In genomic region chr7:56049831-56050321, GRCm38 (mm10) we compare ENCODE assay signal across 8 mouse cellular contexts. TPM values are rescaled to one million over a fixed set of nuclear protein-coding genes. Genes with fewer than 3 reads are reported as not detected.
DNase-seq lines count a peak whose midpoint lies in the region; ATAC-seq and TF ChIP-seq lines count a peak whose summit lies in the region.

Gene Herc2 (plus strand): TSS chr7:56050196.

- peak within 1 kb of the TSS; percentile 89 for H3K27ac ChIP-seq in heart, embryonic 11.5 days (ENCODE audit: low read depth, low read length)
- peak within 1 kb of the TSS; percentile 85 for H3K27ac ChIP-seq in kidney, embryonic 16.5 days (ENCODE audit: low read length)
- H3K27ac ChIP-seq in liver, adult 2 months (replicated peaks; ENCODE audit: insufficient read depth, low read depth, low read length) = peak within 1 kb of the TSS; percentile 74

- H3K4me1 ChIP-seq in erythroblast, embryonic 14.5 days (ENCODE audit: control insufficient read depth) = peaks cover 52% of the 10 kb centered on the region
- H3K4me1 ChIP-seq in heart, embryonic 11.5 days (ENCODE audit: control insufficient read depth, insufficient read depth, low read length) = peaks cover 5% of the 10 kb centered on the region
- H3K4me1 ChIP-seq in kidney, embryonic 16.5 days (ENCODE audit: insufficient read depth, low read length) = peaks cover 9% of the 10 kb centered on the region
- peaks cover 18% of the 10 kb centered on the region; the same call in 1 of the 2 replicates for H3K4me1 ChIP-seq in liver, adult 2 months (ENCODE audit: control insufficient read depth, insufficient read depth, low read length)

- no peak for TF ChIP-seq CTCF in C2C12 (IDR thresholded peaks at IDR 0.05; ENCODE audit: control insufficient read depth, insufficient read depth, insufficient read length)
- TF ChIP-seq CTCF in brain, embryonic 14.5 days (IDR thresholded peaks at IDR 0.05; ENCODE audit: borderline replicate concordance, extremely low read depth, insufficient read depth, insufficient read length) = no peak
- TF ChIP-seq CTCF in liver, adult 2 months (IDR thresholded peaks at IDR 0.05; ENCODE audit: low read depth, low read length) = no peak

- peak within 1 kb of the TSS; percentile 68 for H3K4me2 ChIP-seq in heart, embryonic 11.5 days
- peak within 1 kb of the TSS; percentile 65 for H3K4me2 ChIP-seq in kidney, embryonic 16.5 days (replicated peaks; ENCODE audit: low read depth, low read length)
- H3K4me2 ChIP-seq in myocyte (ENCODE audit: low read depth) = peak within 1 kb of the TSS; percentile 76

- peak; percentile 99 for TF ChIP-seq POLR2A in brain, embryonic 14.5 days (IDR thresholded peaks at IDR 0.05; ENCODE audit: borderline replicate concordance, extremely low read depth, insufficient read depth, insufficient read length, poor library complexity, severe bottlenecking)
- peak; percentile 97 for TF ChIP-seq POLR2A in liver, adult 2 months (IDR thresholded peaks at IDR 0.05; ENCODE audit: extremely low read depth, insufficient read depth, low read length)
- TF ChIP-seq POLR2A in myocyte (IDR thresholded peaks at IDR 0.05; ENCODE audit: insufficient read length, low read depth) = peak; percentile 88

- H3K4me3 ChIP-seq in C2C12 (ENCODE audit: insufficient read depth, poor library complexity, severe bottlenecking) (peak within 1 kb of the TSS; percentile 38), myocyte (peak within 1 kb of the TSS; percentile 67)
- H3K4me3 ChIP-seq in erythroblast, embryonic 14.5 days (replicated peaks) = peak within 1 kb of the TSS; percentile 88
- H3K4me3 ChIP-seq in heart, embryonic 11.5 days (ENCODE audit: low read depth, low read length) = peak within 1 kb of the TSS; percentile 67
- peak within 1 kb of the TSS; percentile 72 for H3K4me3 ChIP-seq in kidney, embryonic 16.5 days (ENCODE audit: low read length)
- H3K4me3 ChIP-seq in liver, adult 2 months (ENCODE audit: insufficient read depth, low read depth, low read length) = peak within 1 kb of the TSS; percentile 73

- peak within 1 kb of the TSS; percentile 79 for H3K9ac ChIP-seq in heart, embryonic 11.5 days (ENCODE audit: low read depth, low read length)
- peak within 1 kb of the TSS; percentile 88 for H3K9ac ChIP-seq in kidney, embryonic 16.5 days (replicated peaks; ENCODE audit: low read length)
- H3K9ac ChIP-seq in liver, adult 2 months (ENCODE audit: low read depth, low read length) = peak within 1 kb of the TSS; percentile 78

- H3ac ChIP-seq in C2C12 (ENCODE audit: control insufficient read depth, insufficient read length, low read depth) (peak within 1 kb of the TSS; percentile 86), myocyte (ENCODE audit: control insufficient read depth, insufficient read length) (peak within 1 kb of the TSS; percentile 42)

- peak; percentile 100 for ATAC-seq in heart, embryonic 11.5 days (replicated peaks; ENCODE audit: insufficient number of reproducible peaks, low FRiP score, low TSS enrichment)
- ATAC-seq in kidney, embryonic 16.5 days (ENCODE audit: low FRiP score, low TSS enrichment) = peak; percentile 100

- no peaks in the 10 kb centered on the region for H3K9me3 ChIP-seq in erythroblast, embryonic 14.5 days (ENCODE audit: control insufficient read depth, low read length)
- no peaks in the 10 kb centered on the region for H3K9me3 ChIP-seq in heart, embryonic 11.5 days (replicated peaks; ENCODE audit: control insufficient read depth, low read length)
- no peaks in the 10 kb centered on the region for H3K9me3 ChIP-seq in kidney, embryonic 16.5 days (ENCODE audit: low read length)

- H3K79me3 ChIP-seq in C2C12 (ENCODE audit: low read depth) = peaks cover 22% of the 10 kb centered on the region

- under 1% methylated on average over 47 of the region's 47 CpGs for WGBS in heart, embryonic 11.5 days (ENCODE audit: insufficient replicate concordance)
- WGBS in kidney, embryonic 16.5 days = under 1% methylated on average over 47 of the region's 47 CpGs
- WGBS in liver, adult 2 months = under 1% methylated on average over 47 of the region's 47 CpGs

- H3K27me3 ChIP-seq in C2C12 (ENCODE audit: control insufficient read depth, insufficient read depth, insufficient read length) (no peaks in the 10 kb centered on the region), myocyte (ENCODE audit: control insufficient read depth, insufficient read depth, insufficient read length) (peaks cover 5% of the 10 kb centered on the region)
- H3K27me3 ChIP-seq in erythroblast, embryonic 14.5 days (ENCODE audit: control insufficient read depth) = no peaks in the 10 kb centered on the region
- no peaks in the 10 kb centered on the region for H3K27me3 ChIP-seq in heart, embryonic 11.5 days (ENCODE audit: control insufficient read depth, insufficient read depth, low read length)
- no peaks in the 10 kb centered on the region for H3K27me3 ChIP-seq in kidney, embryonic 16.5 days (ENCODE audit: insufficient read depth, low read length)
- H3K27me3 ChIP-seq in liver, adult 2 months (ENCODE audit: control insufficient read depth, insufficient read depth, low read length) = no peaks in the 10 kb centered on the region
- H3K27me3 ChIP-seq in splenic B cell, adult 2 months (ENCODE audit: control insufficient read depth, insufficient read depth, low read length, poor library complexity, severe bottlenecking) = no peaks in the 10 kb centered on the region

- H3K79me2 ChIP-seq in C2C12 (ENCODE audit: control insufficient read depth, insufficient read depth) (peaks cover 42% of the 10 kb centered on the region), myocyte (ENCODE audit: control insufficient read depth, insufficient read depth) (peaks cover 40% of the 10 kb centered on the region)
- peaks cover 5% of the 10 kb centered on the region; the same call in 1 of the 2 replicates for H3K79me2 ChIP-seq in liver, adult 2 months (ENCODE audit: control insufficient read depth, insufficient read depth, low read length)

- H3K36me3 ChIP-seq in C2C12 (ENCODE audit: control insufficient read depth, insufficient read depth) (no peaks in the 10 kb centered on the region), myocyte (ENCODE audit: control insufficient read depth, insufficient read depth) (no peaks in the 10 kb centered on the region)
- peaks cover 30% of the 10 kb centered on the region for H3K36me3 ChIP-seq in erythroblast, embryonic 14.5 days (ENCODE audit: control insufficient read depth)
- no peaks in the 10 kb centered on the region for H3K36me3 ChIP-seq in heart, embryonic 11.5 days (ENCODE audit: control insufficient read depth, insufficient read depth, low read length)
- H3K36me3 ChIP-seq in kidney, embryonic 16.5 days (ENCODE audit: insufficient read depth, low read length) = no peaks in the 10 kb centered on the region
- H3K36me3 ChIP-seq in liver, adult 2 months (ENCODE audit: control insufficient read depth, insufficient read depth, low read length) = peaks cover 2% of the 10 kb centered on the region; the same call in 1 of the 2 replicates
- no peaks in the 10 kb centered on the region for H3K36me3 ChIP-seq in splenic B cell, adult 2 months (ENCODE audit: control insufficient read depth, insufficient read depth, low read length, poor library complexity, severe bottlenecking)

- DNase-seq in brain, embryonic 14.5 days (ENCODE audit: low read depth) = peak; percentile 100
- DNase-seq in liver, adult 2 months (ENCODE audit: extremely low read depth, low read depth, low spot score) = peak; percentile 97
- peak; percentile 99 for DNase-seq in splenic B cell, adult 2 months (ENCODE audit: low read depth, low spot score)

TF ChIP-seq in C2C12, 6 proteins besides CTCF, POLR2A, EP300 and RAD21:
- TF ChIP-seq MYOG (IDR thresholded peaks at IDR 0.05; ENCODE audit: control insufficient read depth, extremely low read depth, insufficient read length) (no peak), MAX (IDR thresholded peaks at IDR 0.05) (no peak), USF1 (IDR thresholded peaks at IDR 0.05; ENCODE audit: low read depth) (no peak), CEBPB (IDR thresholded peaks at IDR 0.05; ENCODE audit: low read depth) (no peak), MYOD1 (IDR thresholded peaks at IDR 0.05; ENCODE audit: control insufficient read depth, insufficient read length, low read depth) (no peak), FOSL1 (IDR thresholded peaks at IDR 0.05; ENCODE audit: insufficient read depth, low read length, poor library complexity, severe bottlenecking) (no peak)

TF ChIP-seq in myocyte, 11 proteins besides CTCF, POLR2A, EP300 and RAD21:
- TF ChIP-seq MYOD1 (IDR thresholded peaks at IDR 0.05; ENCODE audit: control insufficient read depth in 1 of 3, insufficient read length in 2 of 3, low read depth in 2 of 3) (no peak), SRF (IDR thresholded peaks at IDR 0.05; ENCODE audit: control insufficient read depth, insufficient read length, low read depth) (peak; percentile 12), MYOG (IDR thresholded peaks at IDR 0.05; ENCODE audit: control insufficient read depth in 1 of 3, insufficient read depth in 1 of 3, insufficient read length in 2 of 3, low read depth in 2 of 3) (no peak), TCF3 (IDR thresholded peaks at IDR 0.05; ENCODE audit: insufficient read length, low read depth) (no peak), POLR2AphosphoS2 (IDR thresholded peaks at IDR 0.05; ENCODE audit: insufficient read length, low read depth) (peak; percentile 61), REST (IDR thresholded peaks at IDR 0.05; ENCODE audit: insufficient read depth, insufficient read length) (peak; percentile 9)

RNA-seq across cellular contexts. Expression of gene Herc2, which starts in this region (rescaled TPM):
- polyA plus RNA-seq in C2C12 (2012; fragmentation: generic; extraction: Trizol) (8.8 TPM), myocyte (2012; fragmentation: generic; extraction: Trizol) (10.0 TPM)
- polyA plus RNA-seq in brain, embryonic 14.5 days (2012; rRNA removed) = 30.3 and 39.8 TPM in 2 replicates
- polyA plus RNA-seq in erythroblast, embryonic 14.5 days (2012) = 0.51 and 0.77 TPM in 2 replicates
- 14.5 and 21.1 TPM in 2 replicates for polyA plus RNA-seq in heart, embryonic 11.5 days (2014; fragmentation: Nextera tagmentation; extraction: Ambion mirVana)
- 19.2 and 26.9 TPM in 2 replicates for polyA plus RNA-seq in kidney, embryonic 16.5 days (2015; fragmentation: Nextera tagmentation; extraction: Ambion mirVana)
- total RNA-seq in liver, adult 2 months (2014; rRNA removed) = 15.9 and 19.1 TPM in 2 replicates
- 7.9 and 9.8 TPM in 2 replicates for polyA plus RNA-seq in liver, adult 2 months (2012; rRNA removed)

Comparison
In these comparisons a context has a peak if more than half of its experiments do, and no peak if none do; other contexts are left out.
1. Peak in every context shown above with its lines: DNase-seq, ATAC-seq, H3K4me3 ChIP-seq and H3K27ac ChIP-seq.
2. H3K4me3 ChIP-seq: peak in every context shown above with its lines; median percentile 88 in erythroblast, embryonic 14.5 days; 73 in liver, adult 2 months; 72 in kidney, embryonic 16.5 days; 67 in heart, embryonic 11.5 days; 67 in myocyte; 38 in C2C12.